Mouse (Mus musculus) cortical plate, adult 2 months (tissue): ENCODE results near the gene Igtp. TPM values are rescaled to one million over a fixed set of nuclear protein-coding genes. Genes with fewer than 3 reads are reported as not detected.

ENCODE experiments used
- H3K27ac ChIP-seq: fragments of 200-500 bp; 2 replicates; pipeline ENCODE4 v1.5.1; 2012; ENCODE audit warnings: low read length, control low read depth, inconsistent platforms; ENCODE audit not compliant: insufficient read depth
- H3K4me1 ChIP-seq: fragments of 200-500 bp; 2 replicates; pipeline ENCODE4 v1.6.1; 2011; ENCODE audit warnings: low read length; ENCODE audit not compliant: control insufficient read depth, insufficient read depth
- H3K4me3 ChIP-seq: fragments of 200-500 bp; 2 replicates; pipeline ENCODE4 v1.5.1; 2011; ENCODE audit warnings: mild to moderate bottlenecking, low read length, control low read depth; ENCODE audit not compliant: insufficient read depth
- CTCF ChIP-seq: fragments of 200-500 bp; IDR thresholded peaks from 2 replicates; pipeline ENCODE4 v1.5.1; 2011; ENCODE audit warnings: mild to moderate bottlenecking, control low read depth, low read length; ENCODE audit not compliant: insufficient read depth; ENCODE audit errors: extremely low read depth
- POLR2A ChIP-seq: fragments of 200-500 bp; IDR thresholded peaks from 2 replicates; pipeline ENCODE4 v1.6.1; 2011; ENCODE audit warnings: mild to moderate bottlenecking, low read length, control low read depth; ENCODE audit not compliant: insufficient read depth; ENCODE audit errors: extremely low read depth
- polyA plus RNA-seq: library from polyadenylated mRNA; depleted of rRNA; stranded (reverse); fragments of >200 nt; gene quantifications from 2 replicates; pipeline ENCODE4 v1.2.3, GENCODE M21; 2012

The Igtp gene
- polyA plus RNA-seq, 1 experiment, result 9.6 TPM

DNA sequence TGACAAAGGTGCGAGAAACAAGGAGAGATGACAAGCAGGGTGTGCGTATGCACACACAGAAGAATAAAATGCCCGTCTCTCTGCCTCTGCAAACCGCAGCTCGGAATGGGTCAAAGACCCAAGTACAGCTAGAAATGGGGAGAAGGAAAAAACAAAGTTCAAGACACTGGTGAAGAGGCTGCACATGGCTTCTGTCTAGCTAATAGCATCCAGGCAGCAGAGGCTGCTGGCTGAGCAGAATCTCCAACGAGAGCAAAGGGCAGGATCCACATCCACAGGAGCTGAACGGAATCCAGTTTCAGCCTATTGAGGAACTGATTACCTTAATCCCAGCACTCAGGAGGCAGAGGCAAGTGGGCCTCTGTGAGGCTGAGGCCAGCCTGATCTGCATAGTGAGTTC is 18.6 kb upstream of the Igtp start:
- TF ChIP-seq POLR2A, result no peak
- no peak overlapping the region for H3K27ac ChIP-seq
- no peak overlapping the region for H3K4me3 ChIP-seq
- H3K4me1 ChIP-seq, result no peaks in the 10 kb centered on the region

DNA sequence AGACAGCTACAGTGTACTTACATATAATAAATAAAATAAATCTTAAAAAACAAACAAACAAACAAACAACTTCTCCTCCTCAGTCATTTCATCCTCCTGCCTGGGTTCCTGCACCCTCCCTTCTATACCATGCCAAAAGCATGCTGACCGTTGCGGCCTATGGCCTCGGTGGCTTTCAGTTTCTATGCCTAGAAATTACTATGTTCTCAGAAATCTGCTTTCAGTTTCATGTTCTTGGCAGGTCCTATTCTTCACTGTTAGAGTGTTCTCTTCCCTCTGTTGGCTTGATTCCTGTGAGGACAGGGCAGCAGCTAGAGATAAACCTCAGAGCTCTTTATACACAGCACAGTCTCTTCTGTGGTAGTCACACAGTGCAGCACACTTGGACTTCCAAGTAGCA is 15.8 kb upstream of the Igtp start:
- H3K4me1 ChIP-seq, result no peaks in the 10 kb centered on the region
- H3K4me3 ChIP-seq, result no peak overlapping the region
- no peak overlapping the region for H3K27ac ChIP-seq
- TF ChIP-seq POLR2A (no peak), CTCF (no peak)

GRCm38 (mm10) chr11:58189675-58190074 is 9.7 kb upstream of the Igtp start:
- TF ChIP-seq POLR2A (no peak), CTCF (no peak)
- peaks cover 2% of the 10 kb centered on the region; the same call in 1 of the 2 replicates for H3K4me1 ChIP-seq

DNA sequence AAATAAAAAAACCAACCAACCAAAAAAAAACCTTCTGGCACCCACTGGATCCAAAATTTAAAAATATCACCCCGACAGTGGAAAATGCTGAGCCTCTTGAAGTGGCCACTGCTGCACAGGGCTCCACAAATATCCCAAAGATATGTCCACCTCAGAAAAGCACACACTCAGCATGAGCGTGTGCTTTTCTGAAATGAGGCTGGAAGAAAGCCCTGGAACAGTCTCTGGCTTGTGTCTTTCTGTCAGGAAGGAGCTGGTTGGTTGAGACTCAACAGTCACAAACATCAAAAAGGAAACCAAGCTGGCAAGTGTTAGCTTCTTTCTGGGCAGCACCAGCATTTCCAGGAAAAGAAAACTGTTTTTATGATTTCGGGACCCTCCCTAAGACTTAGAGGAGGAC is 6.0 kb upstream of the Igtp start:
- H3K27ac ChIP-seq, result no peak overlapping the region
- TF ChIP-seq CTCF, result no peak
- no peak for TF ChIP-seq POLR2A
- H3K4me3 ChIP-seq, result no peak overlapping the region
- peaks cover 2% of the 10 kb centered on the region; the same call in 1 of the 2 replicates for H3K4me1 ChIP-seq

More at GRCm38 (mm10) chr11:58189675-58190074, 9.7 kb upstream of the Igtp start:
- Histone ChIP-seq H3K27ac (no peak overlapping the region), H3K4me3 (no peak overlapping the region)

GRCm38 (mm10) chr11:58193860-58194520 is 5.4 kb upstream of the Igtp start:
- no peak overlapping the region for H3K4me3 ChIP-seq
- TF ChIP-seq POLR2A (no peak), CTCF (no peak)
- H3K4me1 ChIP-seq, result peaks cover 2% of the 10 kb centered on the region; the same call in 1 of the 2 replicates
- no peak overlapping the region for H3K27ac ChIP-seq

GRCm38 (mm10) chr11:58198663-58199062 is 693 bp upstream of the Igtp start:
- H3K4me3 ChIP-seq, result peak overlapping the region; percentile 49; the same call in 1 of the 2 replicates
- TF ChIP-seq CTCF (no peak), POLR2A (no peak)
- H3K4me1 ChIP-seq, result 0 out of 2 replicates have a peak, but pooled peaks cover 1% of the 10 kb centered on the region
- H3K27ac ChIP-seq, result no peak overlapping the region

DNA sequence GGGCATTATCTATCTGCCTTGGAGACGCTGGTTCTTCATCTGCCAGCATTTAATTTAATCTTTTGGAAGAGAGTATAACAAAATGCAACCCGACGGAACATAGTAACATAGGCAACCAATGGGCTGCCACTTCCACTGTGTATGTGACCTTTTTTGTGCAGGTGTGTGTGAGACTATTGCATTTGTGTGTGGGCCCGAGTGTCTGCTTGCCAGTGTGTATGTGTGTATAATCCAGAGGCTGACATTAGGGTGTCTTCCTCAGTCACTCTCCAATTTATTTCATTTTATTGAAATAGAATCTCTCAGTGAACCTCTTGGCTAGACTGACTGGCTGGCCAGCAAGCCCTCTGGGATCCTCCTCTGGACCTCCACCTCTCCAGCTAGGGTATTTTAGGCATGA is 870 bp downstream of the Igtp start:
- H3K4me3 ChIP-seq, result peak overlapping the region; percentile 49; the same call in 1 of the 2 replicates
- no peak for TF ChIP-seq CTCF
- 0 out of 2 replicates have a peak, but pooled peaks cover 1% of the 10 kb centered on the region for H3K4me1 ChIP-seq
- H3K27ac ChIP-seq, result no peak overlapping the region

DNA sequence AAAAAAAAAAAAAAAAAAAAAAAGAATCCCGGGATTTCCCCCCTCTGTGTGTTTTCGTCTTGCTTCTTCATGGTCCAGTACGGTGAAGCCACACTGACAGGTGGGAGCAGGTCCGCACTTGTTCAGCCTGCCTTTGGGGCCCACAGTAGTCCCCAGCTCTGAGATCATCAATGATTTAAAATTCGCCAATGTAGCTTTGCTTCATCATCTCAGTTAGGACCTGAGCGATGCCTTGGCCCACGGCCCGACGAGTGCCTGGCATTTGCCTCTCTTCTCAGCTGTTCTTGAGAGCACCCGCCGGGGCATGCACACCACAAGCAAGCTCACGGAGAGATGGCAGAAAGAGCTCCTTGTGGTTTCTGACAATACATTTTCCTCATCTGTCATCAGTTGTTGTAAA is 1.7 kb downstream of the Igtp start:
- TF ChIP-seq POLR2A (no peak), CTCF (no peak)
- no peak overlapping the region for H3K4me3 ChIP-seq
- 0 out of 2 replicates have a peak, but pooled peaks cover 1% of the 10 kb centered on the region for H3K4me1 ChIP-seq
- no peak overlapping the region for H3K27ac ChIP-seq

- H3K4me3 ChIP-seq, result no peak overlapping the region
- H3K4me1 ChIP-seq, result no peaks in the 10 kb centered on the region
- H3K27ac ChIP-seq, result no peak overlapping the region
- TF ChIP-seq POLR2A (no peak), CTCF (no peak)
Observed at GRCm38 (mm10) chr11:58210321-58210886, 11.0 kb downstream of the Igtp start.

DNA sequence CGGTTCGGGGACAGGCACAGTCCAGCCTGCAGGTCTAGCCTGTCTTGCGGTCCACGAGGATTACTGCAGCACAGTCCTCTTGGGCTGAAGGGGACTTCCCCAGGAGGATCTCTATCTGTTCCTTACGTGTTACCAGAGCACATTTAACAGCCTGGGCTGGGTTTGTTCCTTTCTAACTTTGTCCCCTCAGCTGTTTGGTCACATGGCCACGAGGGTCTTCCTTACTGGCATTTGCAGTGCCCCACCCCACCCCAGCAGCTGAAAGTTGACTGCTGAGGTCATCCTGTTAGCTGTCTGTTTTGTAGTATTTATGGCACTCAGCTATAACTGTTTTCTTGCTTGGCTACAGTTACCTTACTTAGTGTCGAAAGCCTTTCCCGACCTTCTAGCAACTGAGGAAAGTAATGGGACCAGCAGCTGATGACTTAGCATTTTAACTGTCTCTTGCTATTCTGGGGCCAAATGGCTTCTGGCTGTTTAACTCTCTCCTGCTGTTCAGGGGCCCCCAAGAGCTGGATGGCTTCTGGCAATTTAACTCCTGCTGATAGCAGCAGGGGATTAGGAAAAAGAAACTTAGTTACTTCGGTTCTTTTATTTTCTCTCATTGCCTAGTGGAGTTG is 11.8 kb downstream of the Igtp start:
- TF ChIP-seq CTCF, result no peak
- no peak for TF ChIP-seq POLR2A
- H3K27ac ChIP-seq, result no peak overlapping the region

More for the DNA sequence above, 11.8 kb downstream of the Igtp start:
- no peak overlapping the region for H3K4me3 ChIP-seq
- H3K4me1 ChIP-seq, result no peaks in the 10 kb centered on the region
